In the genomic region with DNA sequence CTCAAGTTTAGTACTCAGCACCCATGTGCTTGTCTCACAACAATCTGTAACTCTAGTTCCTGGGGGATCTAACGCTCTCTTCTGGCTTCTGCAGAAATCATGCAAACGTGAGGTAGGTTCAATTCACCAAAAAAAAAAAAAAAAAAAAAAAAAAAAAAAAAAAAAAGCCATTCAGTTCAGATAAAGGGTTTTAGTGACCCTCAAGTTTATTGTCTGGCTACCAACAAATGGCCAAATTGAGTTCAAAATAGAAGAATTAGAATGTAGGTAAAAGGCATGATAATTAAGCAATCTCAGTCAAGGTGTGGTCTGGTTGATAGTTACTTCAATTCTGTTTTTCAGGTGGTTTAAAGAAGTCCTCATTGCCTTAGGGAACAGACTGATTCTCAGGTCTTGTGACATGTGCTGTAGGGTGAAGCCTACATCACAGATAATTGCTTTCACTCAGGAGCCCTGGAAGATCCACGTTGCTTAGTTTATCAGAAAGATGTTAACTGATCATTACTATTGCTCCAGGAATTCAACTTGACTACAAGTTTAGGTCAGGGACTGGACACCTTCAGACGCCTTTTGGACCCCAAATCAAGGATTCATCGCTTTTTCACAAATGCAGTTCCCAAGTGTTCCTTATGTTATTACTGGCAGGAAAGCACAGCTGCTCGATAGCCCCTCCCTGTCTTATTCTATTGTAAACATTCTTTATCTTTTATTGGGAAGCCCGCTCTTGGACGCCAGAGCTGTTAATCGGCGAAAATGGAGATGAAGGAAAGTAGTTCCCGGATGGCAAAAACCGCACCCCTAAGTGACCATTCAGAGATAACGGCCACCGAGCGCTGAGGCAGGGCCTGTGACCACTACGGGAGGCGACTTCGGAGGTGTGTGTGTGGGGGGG, we compare ENCODE assay signal across 8 mouse cellular contexts. TPM values are rescaled to one million over a fixed set of nuclear protein-coding genes. Genes with fewer than 3 reads are reported as not detected.
DNase-seq lines count a peak whose midpoint lies in the region; ATAC-seq and TF ChIP-seq lines count a peak whose summit lies in the region.

No protein-coding gene starts in this region.

- no peak for TF ChIP-seq POLR2A in CH12.LX (IDR thresholded peaks at IDR 0.05; ENCODE audit: low read depth, low read length)

- H3K9ac ChIP-seq in heart, embryonic 12.5 days: peak overlapping the region; percentile 71
- H3K9ac ChIP-seq in CH12.LX (ENCODE audit: insufficient read depth, low read depth): peak overlapping the region; percentile 76
- H3K9ac ChIP-seq in forebrain, embryonic 11.5 days (ENCODE audit: low read length): peak overlapping the region; percentile 94
- peak overlapping the region; percentile 71 for H3K9ac ChIP-seq in liver, embryonic 13.5 days

- H3K9me3 ChIP-seq in heart, embryonic 12.5 days (replicated peaks): peaks cover 9% of the 10 kb centered on the region
- peaks cover 3% of the 10 kb centered on the region for H3K9me3 ChIP-seq in CH12.LX (replicated peaks; ENCODE audit: low read length)
- no peaks in the 10 kb centered on the region for H3K9me3 ChIP-seq in forebrain, embryonic 11.5 days (ENCODE audit: control insufficient read depth, low read length)
- H3K9me3 ChIP-seq in liver, embryonic 13.5 days (replicated peaks): peaks cover 4% of the 10 kb centered on the region; the same call in 1 of the 2 replicates

- TF ChIP-seq EP300 in CH12.LX (IDR thresholded peaks at IDR 0.05; ENCODE audit: low read length): no peak

- no peak for ATAC-seq in heart, embryonic 12.5 days (ENCODE audit: insufficient number of reproducible peaks, low FRiP score)
- no peak for ATAC-seq in forebrain, embryonic 11.5 days (replicated peaks; ENCODE audit: low FRiP score)
- ATAC-seq in liver, embryonic 13.5 days (ENCODE audit: low read depth): no peak

- H3K27me3 ChIP-seq in heart, embryonic 12.5 days (replicated peaks): no peaks in the 10 kb centered on the region
- H3K27me3 ChIP-seq in CH12.LX (replicated peaks): no peaks in the 10 kb centered on the region
- H3K27me3 ChIP-seq in forebrain, embryonic 11.5 days (ENCODE audit: control insufficient read depth, insufficient read depth, low read length): no peaks in the 10 kb centered on the region
- no peaks in the 10 kb centered on the region for H3K27me3 ChIP-seq in liver, embryonic 13.5 days

- no peak for TF ChIP-seq RAD21 in CH12.LX (IDR thresholded peaks at IDR 0.05; ENCODE audit: low read depth, low read length)

- peak overlapping the region; percentile 73 for H3K27ac ChIP-seq in heart, embryonic 12.5 days (ENCODE audit: poor library complexity, severe bottlenecking)
- H3K27ac ChIP-seq in CH12.LX (ENCODE audit: insufficient read depth, low read depth): peak overlapping the region; percentile 63
- peak overlapping the region; percentile 85; the same call in 1 of the 2 replicates for H3K27ac ChIP-seq in forebrain, embryonic 11.5 days (ENCODE audit: low read depth, low read length)
- peak overlapping the region; percentile 65; the same call in 1 of the 2 replicates for H3K27ac ChIP-seq in liver, embryonic 13.5 days

- WGBS in heart, embryonic 12.5 days: 20% methylated on average over 18 of the region's 18 CpGs
- 26% methylated on average over 18 of the region's 18 CpGs for WGBS in forebrain, embryonic 11.5 days
- whole genome bisulfite sequencing in liver, embryonic 13.5 days (ENCODE audit: insufficient replicate concordance): 22% methylated on average over 18 of the region's 18 CpGs

- peak overlapping the region; percentile 90 for H3K4me3 ChIP-seq in heart, embryonic 12.5 days
- H3K4me3 ChIP-seq in CH12.LX (replicated peaks in 1 of 3; ENCODE audit: low read depth in 2 of 3, low read length in 2 of 3, poor library complexity in 1 of 3): peak overlapping the region; percentile 55 to 99 (median 81)
- H3K4me3 ChIP-seq in forebrain, embryonic 11.5 days (ENCODE audit: low read depth, low read length): peak overlapping the region; percentile 99
- peak overlapping the region; percentile 99 for H3K4me3 ChIP-seq in liver, embryonic 13.5 days (replicated peaks)

- H3K4me2 ChIP-seq in heart, embryonic 12.5 days: peak overlapping the region; percentile 66
- peak overlapping the region; percentile 70 for H3K4me2 ChIP-seq in CH12.LX (ENCODE audit: insufficient read depth, low read depth, poor library complexity, severe bottlenecking)
- H3K4me2 ChIP-seq in forebrain, embryonic 11.5 days (ENCODE audit: low read depth, low read length, severe bottlenecking): peak overlapping the region; percentile 69
- H3K4me2 ChIP-seq in liver, embryonic 13.5 days: peak overlapping the region; percentile 73

- peaks cover 24% of the 10 kb centered on the region for H3K4me1 ChIP-seq in heart, embryonic 12.5 days (replicated peaks)
- peaks cover 0 to 22% of the 10 kb centered on the region in 2 experiments; a peak in 3 of 4 replicates for H3K4me1 ChIP-seq in CH12.LX (ENCODE audit: control insufficient read depth in 1 of 2, insufficient read depth in 2 of 2)
- H3K4me1 ChIP-seq in forebrain, embryonic 11.5 days (replicated peaks; ENCODE audit: control insufficient read depth, insufficient read depth, low read length): peaks cover 4% of the 10 kb centered on the region
- peaks cover 29% of the 10 kb centered on the region for H3K4me1 ChIP-seq in liver, embryonic 13.5 days (replicated peaks)

- H3K36me3 ChIP-seq in heart, embryonic 12.5 days: peaks cover 16% of the 10 kb centered on the region; the same call in 1 of the 2 replicates
- peaks cover 0 to 27% of the 10 kb centered on the region in 2 experiments for H3K36me3 ChIP-seq in CH12.LX (replicated peaks in 1 of 2; ENCODE audit: control insufficient read depth in 1 of 2, insufficient read depth in 1 of 2, low read length in 1 of 2)
- H3K36me3 ChIP-seq in forebrain, embryonic 11.5 days (ENCODE audit: control insufficient read depth, insufficient read depth, low read length): no peaks in the 10 kb centered on the region
- peaks cover 9% of the 10 kb centered on the region; the same call in 1 of the 2 replicates for H3K36me3 ChIP-seq in liver, embryonic 13.5 days

- in situ Hi-C loops in CH12.LX (cut with MboI; ENCODE audit: low pct_ligation_motif_present, low pct_unique_long_range_greater_than_20kb, low sequenced_read_pairs): no loop called here

- dilution Hi-C loops in CH12.LX (cut with MboI; ENCODE audit: extremely low pct_ligation_motif_present, extremely low pct_unique_long_range_greater_than_20kb, low sequenced_read_pairs): no loop called here

- intact Hi-C loops in heart, postnatal 25 days (cut with DNase I): loop anchor here (1.0 to 5.0 kb wide), 2 partner anchors 44 to 57 kb away; partner anchors contain the start of gene Uvssa

- no peak for DNase-seq in heart, postnatal 25 days (ENCODE audit: low spot score)
- no peak for DNase-seq in CH12.LX (ENCODE audit: extremely low read depth)
- no peak for DNase-seq in forebrain, embryonic 11.5 days (ENCODE audit: low spot score)
- no peak for DNase-seq in liver, embryonic 13.5 days
- DNase-seq in gastrocnemius, postnatal 25 days: no peak
- DNase-seq in urinary bladder, postnatal 4 days (ENCODE audit: low spot score in 2 of 2): no peak
- DNase-seq in frontal cortex, postnatal 36 days (ENCODE audit: low spot score in 2 of 2): no peak

- no peak for TF ChIP-seq CTCF in CH12.LX (conservative IDR thresholded peaks at IDR 0.05 in 1 of 2, IDR thresholded peaks at IDR 0.05 in 1 of 2; ENCODE audit: low read depth in 2 of 2, low read length in 2 of 2)

- H3K79me2 ChIP-seq in CH12.LX (replicated peaks; ENCODE audit: control insufficient read depth, extremely low read depth, insufficient read depth, poor library complexity, severe bottlenecking): peaks cover 40% of the 10 kb centered on the region

TF ChIP-seq in CH12.LX, 34 proteins besides CTCF, POLR2A, EP300 and RAD21:
- TF ChIP-seq MAX (IDR thresholded peaks at IDR 0.05; ENCODE audit: low read length) (peak; percentile 13; the same call in 1 of the 2 replicates), ZNF384 (IDR thresholded peaks at IDR 0.05; ENCODE audit: low read depth, low read length) (peak; percentile 77), MEF2A (IDR thresholded peaks at IDR 0.05; ENCODE audit: borderline replicate concordance, low read depth, low read length) (no peak)

RNA-seq across cellular contexts. Expression of gene Maea, which starts 0.7 kb away (rescaled TPM):
- 125 and 127 TPM in 2 replicates for polyA plus RNA-seq in heart, embryonic 12.5 days (2016; fragmentation: Nextera tagmentation; extraction: Ambion mirVana)
- 10 to 100 TPM; 92.7 to 92.8 TPM for total RNA-seq in heart, postnatal 25 days (2021)
- total RNA-seq in CH12.LX (2012; rRNA removed): 75.0 and 76.9 TPM in 2 replicates
- 75.5 and 91.4 TPM in 2 replicates for total RNA-seq in CH12.LX (2014; rRNA removed)
- 94.2 and 96.2 TPM in 2 replicates for polyA plus RNA-seq in CH12.LX (2012; ENCODE audit: insufficient read length, low read depth)
- polyA plus RNA-seq in forebrain, embryonic 11.5 days (2014; fragmentation: Nextera tagmentation; extraction: Ambion mirVana): 122 and 135 TPM in 2 replicates
- 54.9 and 58.2 TPM in 2 replicates for polyA plus RNA-seq in liver, embryonic 13.5 days (2015; fragmentation: Nextera tagmentation; extraction: Ambion mirVana)
- total RNA-seq in gastrocnemius, postnatal 25 days (2021): 10 to 100 TPM; 54.1 to 59.0 TPM

RNA-seq across cellular contexts. Expression of gene Uvssa, which starts 43.7 kb away (rescaled TPM):
- 4.1 and 4.6 TPM in 2 replicates for polyA plus RNA-seq in heart, embryonic 12.5 days (2016; fragmentation: Nextera tagmentation; extraction: Ambion mirVana)
- 1 to 10 TPM; 3.2 TPM for total RNA-seq in heart, postnatal 25 days (2021)
- total RNA-seq in CH12.LX (2012; rRNA removed): 2.9 and 3.2 TPM in 2 replicates
- total RNA-seq in CH12.LX (2014; rRNA removed): 2.5 and 2.6 TPM in 2 replicates
- 5.3 and 5.8 TPM in 2 replicates for polyA plus RNA-seq in CH12.LX (2012; ENCODE audit: insufficient read length, low read depth)
- 6.3 and 8.8 TPM in 2 replicates for polyA plus RNA-seq in forebrain, embryonic 11.5 days (2014; fragmentation: Nextera tagmentation; extraction: Ambion mirVana)
- 2.2 and 2.7 TPM in 2 replicates for polyA plus RNA-seq in liver, embryonic 13.5 days (2015; fragmentation: Nextera tagmentation; extraction: Ambion mirVana)
- 1 to 10 TPM; 2.1 to 2.8 TPM for total RNA-seq in gastrocnemius, postnatal 25 days (2021)

RNA-seq across cellular contexts. Expression of gene Ctbp1, which starts 59.8 kb away (rescaled TPM):
- polyA plus RNA-seq in heart, embryonic 12.5 days (2016; fragmentation: Nextera tagmentation; extraction: Ambion mirVana): 250 and 251 TPM in 2 replicates
- total RNA-seq in heart, postnatal 25 days (2021): 100 to 1,000 TPM; 208 to 209 TPM
- total RNA-seq in CH12.LX (2012; rRNA removed) (173 and 187 TPM in 2 replicates), CH12.LX (2014; rRNA removed) (101 and 109 TPM in 2 replicates)
- 167 and 188 TPM in 2 replicates for polyA plus RNA-seq in CH12.LX (2012; ENCODE audit: insufficient read length, low read depth)
- 560 and 627 TPM in 2 replicates for polyA plus RNA-seq in forebrain, embryonic 11.5 days (2014; fragmentation: Nextera tagmentation; extraction: Ambion mirVana)
- polyA plus RNA-seq in liver, embryonic 13.5 days (2015; fragmentation: Nextera tagmentation; extraction: Ambion mirVana): 212 and 215 TPM in 2 replicates
- total RNA-seq in gastrocnemius, postnatal 25 days (2021): 100 to 1,000 TPM; 188 to 210 TPM
